Mouse (Mus musculus): Measurements from ENCODE around the gene Fam171a2.
"Not testable (repeated sequence)": the region's sequence is repeated elsewhere in the genome, so short reads cannot be mapped to it uniquely, and the experiment has no call there.

Gene Fam171a2

GRCm38 (mm10) chr11:102411061-102411460 is 36.4 kb downstream of the Fam171a2 start:
- no peak for DNase-seq (ENCODE audit: low spot score in 2 of 2)

- not testable (repeated sequence) for DNase-seq (ENCODE audit: low spot score in 2 of 2)
Measured at GRCm38 (mm10) chr11:102410345-102410744, 37.1 kb downstream of the Fam171a2 start.

- no peak for DNase-seq (ENCODE audit: low spot score in 2 of 2)
Measured at GRCm38 (mm10) chr11:102409795-102410330, 37.6 kb downstream of the Fam171a2 start.

GRCm38 (mm10) chr11:102408888-102409794 is 38.3 kb downstream of the Fam171a2 start:
- DNase-seq (ENCODE audit: low spot score in 2 of 2): no peak

- DNase-seq (ENCODE audit: low spot score in 2 of 2): peak; percentile 86 to 93
Measured at GRCm38 (mm10) chr11:102408344-102408876, 39.1 kb downstream of the Fam171a2 start.

GRCm38 (mm10) chr11:102407834-102408215 is 39.7 kb downstream of the Fam171a2 start, which contains the start of gene Slc25a39:
Gene Slc25a39 (minus strand): TSS chr11:102407946.
- no peak for DNase-seq (ENCODE audit: low spot score in 2 of 2)

GRCm38 (mm10) chr11:102406900-102407833 is 40.3 kb downstream of the Fam171a2 start:
- DNase-seq (ENCODE audit: low spot score in 2 of 2): peak; percentile 71 to 78

GRCm38 (mm10) chr11:102406401-102406800 is 41.1 kb downstream of the Fam171a2 start:
- DNase-seq (ENCODE audit: low spot score in 2 of 2): no peak

GRCm38 (mm10) chr11:102405544-102406285 is 41.8 kb downstream of the Fam171a2 start:
- DNase-seq (ENCODE audit: low spot score in 2 of 2): no peak

- no peak for DNase-seq (ENCODE audit: low spot score in 2 of 2)
Measured at GRCm38 (mm10) chr11:102404161-102405010, 43.1 kb downstream of the Fam171a2 start.

GRCm38 (mm10) chr11:102403657-102404056 is 43.8 kb downstream of the Fam171a2 start:
- no peak for DNase-seq (ENCODE audit: low spot score in 2 of 2)

- DNase-seq (ENCODE audit: low spot score in 2 of 2): no peak
Measured at GRCm38 (mm10) chr11:102401898-102402500, 45.5 kb downstream of the Fam171a2 start.

- no peak for DNase-seq (ENCODE audit: low spot score in 2 of 2)
Measured at GRCm38 (mm10) chr11:102400513-102401084, 46.9 kb downstream of the Fam171a2 start.

GRCm38 (mm10) chr11:102399610-102400072 is 47.8 kb downstream of the Fam171a2 start:
- DNase-seq (ENCODE audit: low spot score in 2 of 2): peak in 1 of 2 experiments; percentile 10

- no peak for DNase-seq (ENCODE audit: low spot score in 2 of 2)
Measured at GRCm38 (mm10) chr11:102399107-102399506, 48.4 kb downstream of the Fam171a2 start.

GRCm38 (mm10) chr11:102398007-102398825 is 49.3 kb downstream of the Fam171a2 start:
- DNase-seq (ENCODE audit: low spot score in 2 of 2): peak in 1 of 2 experiments; percentile 8

GRCm38 (mm10) chr11:102396671-102397141 is 50.8 kb downstream of the Fam171a2 start:
- peak in 1 of 2 experiments; percentile 33 for DNase-seq (ENCODE audit: low spot score in 2 of 2)

GRCm38 (mm10) chr11:102396263-102396662 is 51.2 kb downstream of the Fam171a2 start:
- no peak for DNase-seq (ENCODE audit: low spot score in 2 of 2)

Data from frontal cortex, postnatal 25 days (tissue).